Mouse (Mus musculus): Measurements from ENCODE around the gene Klhl1.
"Not testable (repeated sequence)": the region's sequence is repeated elsewhere in the genome, so short reads cannot be mapped to it uniquely, and the experiment has no call there.

The Klhl1 gene

DNA sequence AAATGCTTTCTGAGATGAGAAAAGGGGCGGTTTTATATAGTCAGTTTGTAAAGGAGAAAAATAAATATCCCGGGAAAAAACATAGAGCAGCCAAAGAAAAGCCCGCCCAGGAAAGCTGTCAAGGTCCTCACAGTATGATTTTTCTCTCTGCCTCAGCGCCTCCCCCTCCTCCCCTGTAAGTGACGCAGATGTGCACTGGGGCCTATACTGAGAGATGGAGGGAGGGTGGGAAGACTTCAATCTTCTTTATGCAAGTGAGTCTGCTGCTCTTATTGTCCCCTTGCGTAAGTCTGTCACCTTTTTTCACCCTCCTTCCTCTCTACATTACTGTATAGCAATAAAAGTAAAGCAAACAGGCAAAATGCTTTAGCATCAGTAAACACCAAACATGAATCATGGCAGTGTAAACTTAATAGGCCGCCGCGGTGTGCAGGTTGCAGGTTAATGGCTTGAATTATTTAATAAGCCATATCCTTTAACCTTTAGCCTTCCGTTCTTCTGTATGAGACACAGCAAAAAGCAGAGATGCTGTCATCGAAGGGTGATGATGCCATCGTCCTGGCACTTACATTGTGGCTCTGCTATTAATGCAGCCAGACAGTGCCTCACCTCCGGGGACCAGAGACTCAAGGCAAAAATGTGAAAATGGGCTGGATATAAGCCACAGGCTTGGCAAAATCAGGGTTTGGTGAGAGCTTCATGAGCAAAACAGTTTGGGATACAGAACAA lies at the start of gene Klhl1:
Gene Klhl1 (minus strand): TSS at position 149 of the 729 bp plus-strand sequence.
- DNase-seq, result no peak

DNA sequence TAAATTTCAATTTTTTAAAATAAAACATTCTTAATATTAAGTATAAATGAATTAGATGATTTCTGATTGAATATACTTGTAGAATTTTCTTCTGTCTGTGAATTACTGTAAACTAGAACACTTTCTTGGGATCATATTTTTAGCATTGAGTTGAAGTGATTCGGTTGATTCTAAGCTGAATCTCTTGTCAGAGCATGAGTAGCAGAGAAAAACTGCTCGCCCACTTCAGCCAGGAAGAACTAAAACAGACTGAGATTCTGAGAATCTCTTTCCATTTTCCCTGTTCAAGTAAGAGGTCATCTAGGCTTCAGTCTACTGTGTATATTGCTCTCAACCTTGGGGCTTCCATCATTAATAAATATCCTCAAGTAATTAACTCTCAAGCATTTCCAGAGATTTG lies 34.8 kb upstream of the Klhl1 start:
- no peak for DNase-seq

DNA sequence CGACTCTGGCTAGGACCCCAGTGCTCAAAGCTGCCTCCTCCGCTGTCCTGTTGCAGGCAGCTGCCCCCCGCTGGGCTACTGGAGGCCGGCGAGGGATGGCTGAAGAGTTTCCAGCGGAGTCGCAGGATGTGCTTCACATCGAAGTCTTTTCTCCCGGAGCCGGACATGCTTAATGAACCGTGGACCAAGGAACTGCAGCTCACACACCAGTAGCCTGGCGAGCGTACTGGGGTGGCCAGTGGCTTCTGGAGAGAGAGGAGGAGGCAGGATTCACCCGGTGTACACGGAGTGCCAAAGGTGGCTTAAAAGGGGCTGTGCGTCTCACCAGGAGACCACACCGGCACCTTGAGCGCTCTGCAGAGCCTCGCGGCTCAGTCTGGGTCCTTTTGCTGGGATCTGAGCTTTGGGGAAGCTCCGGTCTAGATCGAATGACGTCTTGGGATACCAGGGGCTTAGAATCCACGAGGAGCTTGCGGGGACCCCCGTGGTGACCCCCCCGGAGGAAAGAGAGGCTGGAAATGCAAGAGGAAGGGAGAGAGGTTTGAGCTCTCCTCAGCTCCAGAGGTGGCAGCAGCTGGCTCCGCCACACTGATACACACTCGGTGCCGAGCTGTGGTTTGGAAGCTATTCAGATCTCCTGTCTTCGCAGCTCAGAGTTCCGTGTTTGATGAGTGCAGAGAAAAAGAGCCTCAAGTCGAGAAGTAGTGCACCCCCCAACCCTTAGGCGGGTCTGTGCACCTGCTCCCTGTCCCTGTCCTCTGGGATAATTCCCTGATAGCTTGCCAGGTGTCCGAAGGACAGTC lies 550 bp downstream of the Klhl1 start:
- peak; percentile 1 for DNase-seq

DNA sequence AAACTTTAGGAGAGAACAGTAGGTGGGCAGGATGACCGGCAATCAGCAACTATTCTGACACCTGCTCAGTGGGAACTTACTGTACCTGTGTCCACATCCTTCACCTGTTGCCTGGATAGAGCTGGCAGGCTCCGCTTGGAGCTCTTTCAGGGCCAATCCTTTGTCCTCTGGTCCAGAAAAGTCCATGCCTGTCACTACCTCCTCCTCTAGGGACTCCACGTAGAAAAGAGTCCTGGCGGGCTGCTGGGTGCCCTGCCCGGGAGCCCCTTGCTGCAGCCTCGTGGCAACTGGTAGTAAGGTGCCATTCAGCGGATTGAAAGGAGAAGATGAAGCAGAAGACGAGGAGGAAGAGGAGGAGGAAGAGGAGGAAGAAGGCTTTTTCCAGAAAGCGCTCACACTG lies 1.2 kb downstream of the Klhl1 start:
- DNase-seq, result peak; percentile 1

DNA sequence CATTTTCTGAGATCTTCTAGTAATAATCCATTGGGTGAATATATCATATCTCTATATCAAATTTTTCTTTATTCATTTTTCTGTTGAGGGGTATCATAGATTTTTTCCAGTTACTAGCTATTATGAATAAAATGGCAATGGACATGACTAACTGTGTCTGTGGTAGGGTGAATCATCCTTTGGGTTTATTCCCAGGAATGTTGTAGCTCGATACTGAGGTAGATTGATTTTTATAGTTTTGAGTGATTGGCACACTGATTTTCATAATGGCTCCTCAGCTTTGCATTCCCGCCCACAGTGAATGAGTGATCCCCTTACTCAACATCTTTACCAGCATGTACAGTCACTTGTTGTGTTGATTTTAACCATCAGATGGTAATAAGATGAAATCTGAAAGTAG lies 19.0 kb downstream of the Klhl1 start:
- DNase-seq, result no peak

DNA sequence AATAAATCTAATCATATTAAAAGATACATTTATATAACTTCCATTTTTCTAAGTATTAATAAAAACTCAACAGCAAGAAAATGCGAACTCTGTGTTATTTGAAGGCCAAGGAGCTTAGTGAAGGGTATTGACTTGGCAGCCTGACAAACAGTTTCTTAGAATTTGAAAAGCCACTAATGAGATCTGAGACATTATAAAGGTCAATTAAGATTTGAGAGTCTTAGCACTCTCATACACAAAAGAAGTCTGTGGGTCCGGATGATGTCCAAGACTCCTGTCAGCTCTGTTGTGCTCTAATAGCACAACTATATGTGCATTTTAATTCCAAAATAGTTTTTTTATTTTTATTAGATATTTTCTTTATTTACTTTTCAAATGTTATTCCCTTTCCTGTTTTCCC lies 47.1 kb downstream of the Klhl1 start:
- DNase-seq, result no peak

DNA sequence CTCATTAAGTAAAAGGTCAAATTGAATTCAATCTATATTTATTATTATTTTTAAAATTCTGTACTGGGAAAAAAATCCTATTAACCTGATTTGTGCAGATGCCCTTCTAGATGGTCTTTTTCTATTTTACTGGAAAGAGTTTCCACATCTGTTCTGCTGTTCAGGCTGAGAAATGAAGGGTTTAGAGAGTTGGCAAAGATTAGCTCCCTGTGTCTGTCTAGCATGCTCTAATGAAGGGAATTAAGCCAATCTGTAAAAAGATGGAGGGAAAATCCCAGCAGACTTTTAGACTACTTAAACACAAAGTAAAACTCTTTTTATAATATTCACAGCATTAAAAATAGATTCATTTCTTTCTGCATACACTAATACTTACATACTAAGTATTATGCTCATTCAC lies 47.6 kb downstream of the Klhl1 start:
- DNase-seq, result no peak

DNA sequence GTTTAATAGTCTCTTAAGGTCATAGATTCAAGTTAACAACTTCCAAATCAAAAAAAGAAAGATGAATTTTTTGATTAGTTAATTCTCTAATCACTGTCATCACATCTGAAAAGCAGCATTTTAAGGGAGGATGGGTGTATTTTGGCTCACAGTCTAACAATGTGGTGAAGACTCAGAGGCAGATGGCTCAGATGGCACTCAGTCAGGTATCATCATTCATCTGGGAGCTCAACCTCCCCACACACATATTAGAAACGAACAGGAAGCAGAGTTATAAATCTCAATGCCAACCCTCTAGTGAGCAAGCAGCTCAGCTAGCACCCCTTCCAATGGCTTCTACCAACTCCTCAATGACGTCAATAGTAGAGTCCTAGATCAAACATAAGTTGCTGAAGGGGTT lies 57.1 kb downstream of the Klhl1 start:
- DNase-seq, result no peak

DNA sequence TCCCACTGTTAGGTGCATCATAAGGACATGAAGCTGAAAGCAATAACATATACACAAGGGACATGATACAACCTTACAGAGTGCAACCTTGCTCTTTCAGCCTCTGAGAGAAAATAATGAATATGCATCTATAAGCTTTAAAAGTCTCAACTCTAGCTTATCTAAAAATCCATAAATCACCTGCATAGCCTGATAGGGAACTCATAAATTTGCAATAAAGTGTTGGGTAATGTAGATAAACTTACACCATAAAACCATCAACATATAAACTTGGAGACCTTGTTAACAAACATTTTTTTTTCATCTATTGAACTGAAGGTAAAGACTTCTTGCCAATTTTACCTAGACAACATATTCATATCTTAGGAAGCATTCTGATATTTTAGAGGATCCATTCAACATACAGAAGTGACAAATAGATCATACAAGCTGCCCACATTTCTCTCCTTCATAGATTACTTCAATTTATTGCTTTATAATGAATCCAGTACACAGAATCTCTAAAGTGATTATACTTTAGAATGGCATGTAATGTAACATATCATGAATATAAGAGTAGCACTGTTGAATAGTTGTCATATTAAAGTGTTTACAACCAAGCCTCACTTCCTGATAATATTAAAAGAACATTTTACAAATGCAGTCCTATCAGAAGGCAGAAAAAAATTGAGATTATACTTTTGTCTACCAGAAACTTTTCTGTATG lies 126.7 kb downstream of the Klhl1 start:
- no peak for DNase-seq

DNA sequence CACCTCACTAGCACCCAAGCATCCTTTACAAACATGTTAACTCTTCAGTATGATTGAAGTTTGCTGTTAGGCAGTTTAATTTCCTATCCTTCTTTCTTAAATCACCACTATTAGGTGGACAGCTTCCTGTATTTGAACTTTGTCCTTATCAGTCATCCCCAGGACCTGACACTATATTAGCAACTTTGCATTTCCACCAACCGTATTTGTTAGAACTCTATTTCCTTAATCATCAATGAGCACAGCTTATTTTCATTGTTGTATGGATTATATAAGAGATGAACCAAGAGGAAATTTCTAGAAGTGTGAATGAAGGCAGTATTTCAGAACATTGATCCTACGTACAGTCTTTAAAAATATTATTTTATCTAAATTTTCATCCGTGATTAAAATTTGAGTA lies 156.2 kb downstream of the Klhl1 start:
- no peak for DNase-seq

DNA sequence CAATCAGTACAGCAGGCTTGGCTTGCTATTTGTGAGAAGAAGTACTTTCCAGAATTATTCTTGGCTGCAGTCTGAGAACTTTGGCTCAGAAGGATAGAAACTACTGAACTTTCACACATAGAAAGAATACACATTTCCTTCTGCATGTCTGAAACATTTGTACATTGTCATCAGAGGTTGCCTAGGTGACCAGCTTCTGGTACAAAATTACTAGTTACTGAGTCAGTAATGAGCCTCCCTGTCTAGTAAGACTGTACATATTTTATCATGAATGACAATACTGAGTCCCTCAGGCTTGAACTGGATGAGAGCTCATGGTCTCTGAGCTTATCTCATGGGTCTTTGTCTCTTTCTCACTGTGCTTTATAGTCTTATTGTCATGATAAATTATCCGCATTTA lies 170.7 kb downstream of the Klhl1 start:
- DNase-seq, result no peak

DNA sequence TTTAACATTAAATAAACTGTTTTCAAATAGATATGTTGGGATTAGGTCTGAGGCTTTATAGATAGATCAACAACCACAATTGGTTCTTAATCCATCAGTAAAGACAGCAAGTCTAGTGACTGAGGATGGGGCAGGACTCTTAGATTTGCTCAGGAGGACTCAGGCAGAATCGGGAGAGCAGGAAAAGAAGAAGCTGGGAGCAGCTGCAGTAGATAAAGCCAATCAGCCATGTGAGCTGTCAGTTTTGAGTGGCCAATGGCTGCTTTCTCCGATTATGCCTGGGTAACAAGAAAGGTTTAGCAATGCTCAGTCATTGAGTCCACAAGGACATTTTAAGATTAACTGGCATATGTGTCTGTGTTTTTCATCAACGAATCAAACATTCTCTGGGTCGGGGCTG lies 187.8 kb downstream of the Klhl1 start:
- DNase-seq, result no peak

DNA sequence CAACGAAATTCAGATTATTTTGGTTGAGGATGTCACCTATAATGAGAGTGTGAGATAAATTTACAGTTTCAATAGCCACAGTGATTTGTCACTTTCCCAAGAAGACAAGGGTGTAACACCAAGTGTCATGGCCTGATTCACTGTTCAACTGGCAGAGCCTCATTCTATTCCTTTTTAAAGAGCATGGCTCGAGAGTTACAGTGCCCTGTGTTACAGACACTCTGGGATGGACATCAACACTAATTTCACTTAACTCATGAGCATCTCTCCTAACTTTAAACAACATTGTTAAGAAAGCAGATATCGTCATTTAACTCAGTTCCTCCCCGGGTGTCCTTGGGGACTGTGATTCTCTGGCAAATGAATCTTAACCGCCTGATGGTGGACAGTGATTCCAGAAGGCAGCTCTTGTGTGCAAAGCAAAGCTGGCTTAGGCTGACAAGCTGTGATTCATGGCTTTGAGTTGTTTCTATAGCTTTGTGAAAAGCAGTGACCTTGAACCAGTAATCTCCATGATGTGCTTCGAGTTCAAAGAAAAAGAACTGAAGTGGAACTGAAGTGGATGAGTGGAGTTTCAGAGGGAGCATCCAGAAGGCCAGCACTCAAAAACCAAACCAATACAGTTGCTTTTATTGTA lies 301.0 kb downstream of the Klhl1 start:
- no peak for DNase-seq

DNA sequence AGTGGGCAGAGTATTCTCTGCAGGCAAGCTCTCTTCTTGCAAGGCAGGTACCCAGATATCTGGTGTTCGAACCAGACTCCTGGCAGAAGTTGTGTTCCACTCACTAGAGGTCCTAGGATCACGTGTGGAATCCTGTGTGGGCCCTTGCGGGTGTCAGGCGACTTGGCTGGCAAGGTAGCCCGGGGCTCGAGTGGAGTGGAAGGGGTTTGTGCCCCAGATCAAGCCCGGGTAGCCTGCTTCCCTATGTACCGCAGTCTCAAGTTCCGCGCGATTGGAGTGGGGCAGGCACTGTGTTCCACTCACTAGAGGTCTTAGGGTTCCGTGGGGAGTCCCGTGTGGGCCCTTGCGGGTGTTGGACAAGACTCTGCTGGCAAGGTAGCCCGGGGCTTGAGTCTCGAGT lies 324.1 kb downstream of the Klhl1 start:
- DNase-seq, result not testable (repeated sequence)

DNA sequence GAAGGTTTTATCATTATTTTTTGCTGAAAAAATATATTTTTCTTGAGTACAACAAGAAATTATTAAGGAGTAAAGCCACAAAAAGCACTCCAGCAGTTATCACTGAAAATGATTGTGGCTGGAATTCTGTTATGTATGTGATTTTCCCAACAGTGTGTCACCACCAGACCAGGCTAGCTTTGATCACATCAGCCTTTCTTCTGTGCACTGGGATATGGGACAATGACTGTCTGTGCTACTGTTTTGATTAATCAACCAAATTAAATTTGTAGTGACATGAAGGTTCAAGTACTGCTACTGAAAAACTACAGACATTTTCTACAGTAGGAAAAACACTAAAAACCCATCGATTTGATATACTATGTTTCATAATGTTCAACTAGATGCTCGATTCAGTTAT lies 344.4 kb downstream of the Klhl1 start:
- no peak for DNase-seq

DNA sequence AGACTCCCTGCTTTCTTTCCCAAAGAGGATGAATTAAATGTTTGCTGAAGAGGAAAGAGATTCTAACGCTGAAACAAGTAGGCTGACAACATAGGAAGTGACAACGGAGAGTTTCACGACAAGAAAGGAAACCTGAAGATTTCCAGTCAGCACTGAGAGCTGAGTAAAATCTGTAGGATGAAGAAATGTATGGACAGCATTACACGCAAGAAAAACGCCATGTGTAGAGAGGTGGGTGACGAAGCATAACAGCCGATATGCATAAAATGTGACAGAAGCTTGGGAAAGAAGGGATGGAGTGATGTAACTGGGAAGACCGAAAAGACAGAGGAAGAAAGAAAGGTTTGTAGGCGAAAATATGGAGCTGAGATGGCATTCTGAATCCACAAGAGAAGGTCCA lies 375.8 kb downstream of the Klhl1 start:
- no peak for DNase-seq

DNA sequence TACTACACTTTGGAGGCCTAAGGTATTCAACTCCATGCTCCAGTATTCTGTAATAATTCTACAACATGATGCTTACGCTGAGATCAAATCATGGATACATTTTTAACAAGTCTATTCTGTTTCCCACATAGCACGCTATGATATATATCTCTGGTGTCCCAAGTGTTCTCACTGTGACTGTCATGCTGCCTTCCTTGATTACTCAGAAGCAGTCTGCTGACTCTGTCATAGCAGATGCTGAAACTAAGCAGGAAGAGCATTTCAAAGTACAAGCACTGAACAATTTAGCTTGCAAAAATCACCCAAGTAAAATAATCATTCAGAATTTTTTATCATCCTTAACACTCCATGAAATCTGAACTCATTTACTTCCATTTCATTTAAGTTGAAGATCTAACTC lies 378.7 kb downstream of the Klhl1 start:
- no peak for DNase-seq

DNA sequence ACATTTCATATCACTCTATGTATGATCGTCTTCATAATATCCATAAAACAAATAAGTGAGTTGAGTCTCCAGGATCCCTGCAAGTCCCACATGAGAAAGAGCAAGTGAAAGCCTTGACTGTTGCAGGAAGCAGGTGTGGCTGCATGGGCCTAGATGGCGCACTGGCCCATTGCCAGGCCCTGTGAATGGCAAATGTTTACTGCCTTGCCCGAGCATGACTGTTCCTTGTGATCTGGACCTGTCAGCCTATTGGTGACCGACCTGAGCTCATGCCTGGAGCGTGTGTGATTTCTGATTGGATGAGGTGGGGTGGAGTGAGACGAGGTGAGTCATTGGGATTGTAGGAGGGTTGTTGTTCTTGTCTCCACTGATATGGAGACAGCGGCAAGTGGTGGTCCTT lies 411.5 kb downstream of the Klhl1 start:
- DNase-seq, result no peak

DNA sequence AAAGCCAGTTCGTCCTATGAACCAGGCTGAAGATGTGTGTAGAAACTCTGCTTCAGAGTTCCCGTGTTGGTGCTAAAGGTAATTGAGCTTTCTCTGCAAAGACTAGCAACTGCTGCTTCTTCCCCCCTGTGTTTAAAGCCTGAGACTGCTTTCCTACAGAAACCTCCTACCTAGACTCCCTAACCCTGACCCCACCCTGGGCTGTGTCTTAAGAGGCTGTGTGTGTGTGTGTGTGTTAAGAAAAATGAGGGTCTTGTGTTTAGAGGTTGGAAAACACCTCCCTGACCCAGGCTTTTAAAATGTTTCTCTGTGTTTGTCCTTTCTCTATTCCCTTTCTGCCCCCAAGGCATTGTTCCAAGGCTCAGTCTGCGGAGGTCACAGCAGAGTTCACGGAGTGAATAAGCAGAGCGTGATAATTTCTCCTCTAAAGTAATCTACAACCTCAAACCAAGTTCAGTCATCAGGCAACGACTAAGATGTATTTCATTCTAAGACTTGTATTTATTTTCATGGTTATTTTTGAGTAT lies 437.2 kb downstream of the Klhl1 start:
- DNase-seq, result no peak

DNA sequence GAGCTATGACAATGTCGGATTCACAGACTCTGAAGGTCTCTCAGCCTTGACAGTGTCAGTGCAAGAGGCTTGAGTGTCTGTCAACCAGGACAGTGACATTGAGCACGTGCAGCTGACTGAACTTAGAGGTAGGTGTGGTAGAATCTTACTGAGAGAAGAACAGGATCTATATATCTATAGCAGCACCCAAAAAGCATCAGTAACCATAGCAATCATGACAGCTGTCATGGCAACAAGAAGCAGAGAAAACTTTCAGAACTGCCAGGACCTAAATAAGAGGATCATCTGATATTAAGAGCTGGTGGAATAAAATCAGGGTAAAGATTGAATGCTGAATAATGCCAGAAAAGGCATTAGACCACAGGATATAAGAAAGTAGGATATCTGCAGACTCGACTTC lies 453.0 kb downstream of the Klhl1 start:
- no peak for DNase-seq

Measured in cerebellum, adult 8-10 months (tissue).